Mouse (Mus musculus): ENCODE data around the gene Tpmt. TPM values are rescaled to one million over a fixed set of nuclear protein-coding genes. Genes with fewer than 3 reads are reported as not detected.

Gene Tpmt
- polyA plus RNA-seq, 1 experiment: not detected

GRCm38 (mm10) chr13:46993274-46993551, 51.3 kb downstream of the Tpmt start:
- Histone ChIP-seq H3K4me1 (ENCODE audit: control insufficient read depth) (no peaks in the 10 kb centered on the region), H3K36me3 (ENCODE audit: control insufficient read depth) (no peaks in the 10 kb centered on the region), H3K27me3 (ENCODE audit: control insufficient read depth) (no peaks in the 10 kb centered on the region), H3K4me3 (replicated peaks) (no peak overlapping the region), H3K9me3 (ENCODE audit: control insufficient read depth, low read length) (no peaks in the 10 kb centered on the region)
- TF ChIP-seq GATA1 (IDR thresholded peaks at IDR 0.05; ENCODE audit: low read length) (no peak), TAL1 (IDR thresholded peaks at IDR 0.05; ENCODE audit: low read length) (no peak)

DNA sequence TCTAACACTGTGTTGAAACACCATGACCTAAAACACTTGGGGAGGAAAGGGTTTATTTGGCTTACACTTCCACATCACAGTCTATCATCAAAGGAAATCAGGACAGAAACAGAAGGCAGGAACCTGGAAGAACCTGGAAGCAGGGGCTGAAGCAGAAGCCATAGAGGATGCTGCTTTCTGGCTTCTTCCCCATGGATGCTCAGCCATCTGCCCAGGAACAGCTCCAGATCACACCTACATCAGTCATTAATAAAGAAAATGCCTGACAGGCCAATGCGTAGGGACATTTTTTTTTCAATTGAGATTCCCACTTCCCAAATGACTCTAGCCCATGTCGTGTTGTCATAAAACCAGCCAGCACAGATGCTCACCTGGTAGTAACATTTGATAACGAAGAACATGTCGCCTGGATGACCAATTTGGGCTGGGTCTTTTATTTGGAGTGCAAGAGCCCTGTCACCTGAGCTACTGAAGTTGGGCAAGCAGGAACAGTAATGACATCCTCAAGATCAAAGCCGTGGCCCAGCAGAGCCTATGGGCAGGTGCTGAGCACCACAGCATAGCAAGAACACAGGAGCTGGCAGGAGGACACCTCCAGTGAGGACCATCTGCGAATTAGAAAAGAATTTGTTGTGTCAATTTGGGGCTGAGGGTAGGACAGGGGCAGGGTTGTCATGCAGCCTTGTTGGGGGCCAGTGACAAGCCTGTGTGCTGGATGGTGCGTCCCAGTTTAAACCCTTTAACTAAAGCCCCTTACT, 51.8 kb downstream of the Tpmt start:
- H3K36me3 ChIP-seq (ENCODE audit: control insufficient read depth): no peaks in the 10 kb centered on the region
- no peaks in the 10 kb centered on the region for H3K9me3 ChIP-seq (ENCODE audit: control insufficient read depth, low read length)
- H3K4me3 ChIP-seq (replicated peaks): no peak overlapping the region
- H3K27me3 ChIP-seq (ENCODE audit: control insufficient read depth): no peaks in the 10 kb centered on the region
- TF ChIP-seq TAL1 (IDR thresholded peaks at IDR 0.05; ENCODE audit: low read length) (no peak), GATA1 (IDR thresholded peaks at IDR 0.05; ENCODE audit: low read length) (no peak)
- no peaks in the 10 kb centered on the region for H3K4me1 ChIP-seq (ENCODE audit: control insufficient read depth)

GRCm38 (mm10) chr13:46990376-46991011, 54.0 kb downstream of the Tpmt start:
- Histone ChIP-seq H3K4me3 (replicated peaks) (no peak overlapping the region), H3K4me1 (ENCODE audit: control insufficient read depth) (no peaks in the 10 kb centered on the region), H3K9me3 (ENCODE audit: control insufficient read depth, low read length) (no peaks in the 10 kb centered on the region), H3K36me3 (ENCODE audit: control insufficient read depth) (no peaks in the 10 kb centered on the region), H3K27me3 (ENCODE audit: control insufficient read depth) (no peaks in the 10 kb centered on the region)
- TF ChIP-seq GATA1 (IDR thresholded peaks at IDR 0.05; ENCODE audit: low read length) (no peak), TAL1 (IDR thresholded peaks at IDR 0.05; ENCODE audit: low read length) (no peak)

DNA sequence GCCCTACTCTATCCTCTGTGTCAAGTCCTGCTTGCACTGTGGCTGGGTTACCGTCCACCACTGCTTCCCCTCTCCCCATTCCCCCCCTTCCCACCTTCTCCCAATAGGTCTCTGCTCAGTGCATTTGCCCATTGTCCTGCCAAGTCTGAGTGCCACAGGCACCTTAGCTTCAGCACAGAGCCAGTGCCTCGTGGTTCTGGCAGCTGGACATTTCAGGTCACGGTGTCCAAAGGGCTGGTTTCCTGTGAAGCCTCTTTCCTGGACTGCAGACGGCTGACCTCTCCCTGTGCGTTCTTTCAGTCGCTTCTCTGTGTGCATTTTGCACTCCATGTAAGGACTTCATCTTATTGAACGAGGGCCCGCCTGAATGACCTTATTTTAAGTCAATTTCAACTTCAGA, 56.6 kb downstream of the Tpmt start:
- no peak overlapping the region for H3K4me3 ChIP-seq (replicated peaks)
- no peak for TF ChIP-seq TAL1 (IDR thresholded peaks at IDR 0.05; ENCODE audit: low read length)
- TF ChIP-seq GATA1 (IDR thresholded peaks at IDR 0.05; ENCODE audit: low read length): no peak

GRCm38 (mm10) chr13:46986208-46986607, 58.3 kb downstream of the Tpmt start:
- no peaks in the 10 kb centered on the region for H3K9me3 ChIP-seq (ENCODE audit: control insufficient read depth, low read length)
- no peak overlapping the region for H3K4me3 ChIP-seq (replicated peaks)
- no peaks in the 10 kb centered on the region for H3K4me1 ChIP-seq (ENCODE audit: control insufficient read depth)
- TF ChIP-seq TAL1 (IDR thresholded peaks at IDR 0.05; ENCODE audit: low read length): no peak
- TF ChIP-seq GATA1 (IDR thresholded peaks at IDR 0.05; ENCODE audit: low read length): no peak
- H3K27me3 ChIP-seq (ENCODE audit: control insufficient read depth): no peaks in the 10 kb centered on the region
- no peaks in the 10 kb centered on the region for H3K36me3 ChIP-seq (ENCODE audit: control insufficient read depth)

More for the DNA sequence above, 56.6 kb downstream of the Tpmt start:
- Histone ChIP-seq H3K4me1 (ENCODE audit: control insufficient read depth) (no peaks in the 10 kb centered on the region), H3K9me3 (ENCODE audit: control insufficient read depth, low read length) (no peaks in the 10 kb centered on the region), H3K27me3 (ENCODE audit: control insufficient read depth) (no peaks in the 10 kb centered on the region), H3K36me3 (ENCODE audit: control insufficient read depth) (no peaks in the 10 kb centered on the region)

DNA sequence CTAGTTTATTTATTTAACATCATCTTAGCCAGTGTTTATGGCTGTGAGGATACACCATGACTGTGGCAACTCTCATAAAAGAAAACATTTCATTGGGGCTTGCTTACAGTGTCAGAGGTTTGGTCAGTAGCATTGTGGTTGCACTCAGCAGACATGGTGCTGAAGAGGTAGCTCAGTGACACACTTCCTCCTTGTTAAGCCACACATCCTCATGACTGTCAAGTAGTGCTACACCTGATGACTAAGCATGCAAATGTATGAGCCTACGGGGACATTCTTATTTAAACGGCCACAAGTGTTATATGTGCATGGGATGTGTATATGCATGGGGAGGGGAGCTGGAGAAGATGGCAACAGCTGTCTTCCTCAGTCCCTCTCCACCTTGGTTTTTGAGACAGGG, 60.7 kb downstream of the Tpmt start:
- no peak for TF ChIP-seq TAL1 (IDR thresholded peaks at IDR 0.05; ENCODE audit: low read length)
- TF ChIP-seq GATA1 (IDR thresholded peaks at IDR 0.05; ENCODE audit: low read length): no peak
- H3K27me3 ChIP-seq (ENCODE audit: control insufficient read depth): no peaks in the 10 kb centered on the region
- H3K4me1 ChIP-seq (ENCODE audit: control insufficient read depth): no peaks in the 10 kb centered on the region
- H3K4me3 ChIP-seq (replicated peaks): no peak overlapping the region
- H3K9me3 ChIP-seq (ENCODE audit: control insufficient read depth, low read length): no peaks in the 10 kb centered on the region
- H3K36me3 ChIP-seq (ENCODE audit: control insufficient read depth): no peaks in the 10 kb centered on the region

DNA sequence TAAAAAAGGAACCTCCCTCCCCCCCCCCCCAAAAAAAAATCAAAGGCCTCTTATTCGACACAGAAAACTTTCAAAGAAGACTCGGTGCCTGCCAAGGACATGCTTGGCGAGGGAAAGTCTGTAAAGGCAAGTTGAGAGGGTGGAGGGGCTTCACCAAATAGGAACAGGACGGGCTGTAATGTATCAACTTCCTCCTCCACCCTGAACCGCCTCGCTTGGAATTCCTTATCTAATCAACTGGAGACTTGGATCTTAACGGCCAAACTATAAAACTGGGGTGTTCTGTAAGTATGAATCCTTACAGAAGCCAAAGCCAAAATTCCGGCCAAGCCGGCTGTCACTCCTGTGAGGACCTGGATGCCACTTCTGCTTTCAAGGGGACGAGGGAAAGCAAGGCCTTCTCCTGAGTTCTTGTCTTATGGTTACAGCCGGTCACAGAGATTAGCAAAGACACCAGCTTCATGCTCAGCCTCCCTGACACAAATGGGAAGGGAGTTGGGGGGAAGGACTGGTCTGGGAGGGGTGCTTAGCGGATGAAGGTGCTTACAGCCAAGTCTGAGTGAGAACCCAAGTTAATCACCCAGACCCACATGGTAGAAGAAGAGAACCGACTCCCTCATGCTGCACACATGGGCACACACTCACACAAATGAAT, 64.6 kb downstream of the Tpmt start:
- H3K36me3 ChIP-seq (ENCODE audit: control insufficient read depth): no peaks in the 10 kb centered on the region
- no peaks in the 10 kb centered on the region for H3K4me1 ChIP-seq (ENCODE audit: control insufficient read depth)
- no peaks in the 10 kb centered on the region for H3K9me3 ChIP-seq (ENCODE audit: control insufficient read depth, low read length)
- H3K27me3 ChIP-seq (ENCODE audit: control insufficient read depth): no peaks in the 10 kb centered on the region
- H3K4me3 ChIP-seq (replicated peaks): no peak overlapping the region
- TF ChIP-seq GATA1 (IDR thresholded peaks at IDR 0.05; ENCODE audit: low read length) (no peak), TAL1 (IDR thresholded peaks at IDR 0.05; ENCODE audit: low read length) (no peak)

- no peaks in the 10 kb centered on the region for H3K9me3 ChIP-seq (ENCODE audit: control insufficient read depth, low read length)
- TF ChIP-seq TAL1 (IDR thresholded peaks at IDR 0.05; ENCODE audit: low read length): no peak
- TF ChIP-seq GATA1 (IDR thresholded peaks at IDR 0.05; ENCODE audit: low read length): no peak
- no peaks in the 10 kb centered on the region for H3K27me3 ChIP-seq (ENCODE audit: control insufficient read depth)
These were observed 68.0 kb downstream of the Tpmt start for GRCm38 (mm10) chr13:46976532-46976931.

GRCm38 (mm10) chr13:46975930-46976329, 68.6 kb downstream of the Tpmt start:
- TF ChIP-seq TAL1 (IDR thresholded peaks at IDR 0.05; ENCODE audit: low read length): no peak
- TF ChIP-seq GATA1 (IDR thresholded peaks at IDR 0.05; ENCODE audit: low read length): no peak
- no peaks in the 10 kb centered on the region for H3K9me3 ChIP-seq (ENCODE audit: control insufficient read depth, low read length)
- no peaks in the 10 kb centered on the region for H3K27me3 ChIP-seq (ENCODE audit: control insufficient read depth)
- no peaks in the 10 kb centered on the region for H3K4me1 ChIP-seq (ENCODE audit: control insufficient read depth)
- no peak overlapping the region for H3K4me3 ChIP-seq (replicated peaks)
- H3K36me3 ChIP-seq (ENCODE audit: control insufficient read depth): no peaks in the 10 kb centered on the region

More at GRCm38 (mm10) chr13:46976532-46976931, 68.0 kb downstream of the Tpmt start:
- Histone ChIP-seq H3K4me1 (ENCODE audit: control insufficient read depth) (no peaks in the 10 kb centered on the region), H3K36me3 (ENCODE audit: control insufficient read depth) (no peaks in the 10 kb centered on the region), H3K4me3 (replicated peaks) (no peak overlapping the region)

All from erythroblast, embryonic 14.5 days (primary cell).